Comparison of ENCODE assay signal across 9 mouse cellular contexts in the genomic region with DNA sequence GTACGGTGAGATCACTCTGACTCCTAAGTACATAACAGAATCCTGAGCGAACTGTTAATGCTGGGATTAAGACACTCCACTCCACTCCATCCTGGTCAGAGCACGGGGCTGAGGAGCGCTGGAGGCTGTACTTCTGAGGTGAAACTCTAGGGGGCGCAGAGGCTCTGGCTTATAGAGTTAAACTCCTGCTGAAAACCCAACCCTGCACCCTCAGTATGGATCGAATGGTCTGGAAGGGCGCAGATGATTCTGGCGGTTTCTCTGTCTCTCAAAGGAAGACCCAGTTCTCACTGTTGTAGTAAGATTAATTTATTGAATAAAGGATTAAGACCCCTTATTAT. TPM values are rescaled to one million over a fixed set of nuclear protein-coding genes. Genes with fewer than 3 reads are reported as not detected.
A peak's percentile ranks its signal among the peaks of the same experiment; 100 is the strongest.
DNase-seq lines count a peak whose midpoint lies in the region; ATAC-seq lines count a peak whose summit lies in the region.
"Had no signal": no experiment of that assay in that cellular context is flagged by ENCODE, and none has a peak within 500 bp of the region (broad histone marks: within the 10 kb centered on the region; RNA-seq: fewer than 3 reads in every experiment).

No protein-coding gene starts in this region.

- peak; percentile 33 for DNase-seq in cerebellum, adult 11 months
- DNase-seq in MEL-GATA-1-ER (ENCODE audit: extremely low read depth, low read depth): peak; percentile 44
- DNase-seq in cerebellum, postnatal 10 days: peak; percentile 80 to 87
- DNase-seq in gastrocnemius, postnatal 36 days: peak; percentile 31 to 32
- peak; percentile 55 to 78 for DNase-seq in spleen, postnatal 10 days (ENCODE audit: low spot score in 2 of 2)

- no peak overlapping the region for H3K9ac ChIP-seq in kidney, embryonic 16.5 days (replicated peaks; ENCODE audit: low read length)
- H3K9ac ChIP-seq in lung, embryonic 15.5 days: no peak overlapping the region

- no peak overlapping the region for H3K27ac ChIP-seq in kidney, embryonic 16.5 days (ENCODE audit: low read length)
- H3K27ac ChIP-seq in lung, embryonic 15.5 days: no peak overlapping the region

- intact Hi-C loops in gastrocnemius, postnatal 36 days (cut with DNase I): loop anchor here (2.0 kb wide), 1 partner anchor 72 kb away; no protein-coding TSS in a partner anchor

- H3K27me3 ChIP-seq in kidney, embryonic 16.5 days (ENCODE audit: insufficient read depth, low read length): peaks cover 26% of the 10 kb centered on the region
- peaks cover 31% of the 10 kb centered on the region for H3K27me3 ChIP-seq in lung, embryonic 15.5 days

- no peak overlapping the region for H3K4me2 ChIP-seq in kidney, embryonic 16.5 days (replicated peaks; ENCODE audit: low read depth, low read length)
- H3K4me2 ChIP-seq in lung, embryonic 15.5 days: no peak overlapping the region

- H3K36me3 ChIP-seq in kidney, embryonic 16.5 days (ENCODE audit: insufficient read depth, low read length): no peaks in the 10 kb centered on the region
- no peaks in the 10 kb centered on the region for H3K36me3 ChIP-seq in lung, embryonic 15.5 days

- no peak overlapping the region for H3K4me3 ChIP-seq in kidney, embryonic 16.5 days (ENCODE audit: low read length)
- H3K4me3 ChIP-seq in lung, embryonic 15.5 days: no peak overlapping the region

- no peaks in the 10 kb centered on the region for H3K4me1 ChIP-seq in kidney, embryonic 16.5 days (ENCODE audit: insufficient read depth, low read length)
- H3K4me1 ChIP-seq in lung, embryonic 15.5 days: 0 out of 2 replicates have a peak, but pooled peaks cover 4% of the 10 kb centered on the region

- no peaks in the 10 kb centered on the region for H3K9me3 ChIP-seq in kidney, embryonic 16.5 days (ENCODE audit: low read length)
- no peaks in the 10 kb centered on the region for H3K9me3 ChIP-seq in lung, embryonic 15.5 days

- no peak for ATAC-seq in cerebellum, adult (ENCODE audit: insufficient number of reproducible peaks, low FRiP score, low TSS enrichment)
- peak; percentile 74 for ATAC-seq in kidney, embryonic 16.5 days (ENCODE audit: low FRiP score, low TSS enrichment)
- peak; percentile 28; the same call in 1 of the 2 replicates for ATAC-seq in lung, embryonic 15.5 days (ENCODE audit: borderline replicate concordance, extremely low read depth, low FRiP score, low TSS enrichment)

- 25% methylated on average over 8 of the region's 8 CpGs for WGBS in kidney, embryonic 16.5 days
- WGBS in lung, embryonic 15.5 days: 18% methylated on average over 8 of the region's 8 CpGs

RNA-seq across cellular contexts. Expression of a gene that starts 8.1 kb away (rescaled TPM):
- total RNA-seq in gastrocnemius, postnatal 36 days (2021): not detected
- 2.2 and 2.7 TPM in 2 replicates for polyA plus RNA-seq in kidney, embryonic 16.5 days (2015; fragmentation: Nextera tagmentation; extraction: Ambion mirVana)
- polyA plus RNA-seq in lung, embryonic 15.5 days (2015; fragmentation: Nextera tagmentation; extraction: Ambion mirVana): 1.7 and 2.0 TPM in 2 replicates

RNA-seq across cellular contexts. Expression of a gene that starts 23.3 kb away (rescaled TPM):
- total RNA-seq in gastrocnemius, postnatal 36 days (2021): under 1 TPM; 0.31 to 0.35 TPM
- polyA plus RNA-seq in kidney, embryonic 16.5 days (2015; fragmentation: Nextera tagmentation; extraction: Ambion mirVana): 3.9 and 4.7 TPM in 2 replicates
- 0.47 and 0.87 TPM in 2 replicates for polyA plus RNA-seq in lung, embryonic 15.5 days (2015; fragmentation: Nextera tagmentation; extraction: Ambion mirVana)

RNA-seq across cellular contexts. Expression of a gene that starts 27.9 kb away (rescaled TPM):
- under 1 TPM; 0.13 to 0.35 TPM for total RNA-seq in gastrocnemius, postnatal 36 days (2021)
- 1.5 and 2.5 TPM in 2 replicates for polyA plus RNA-seq in kidney, embryonic 16.5 days (2015; fragmentation: Nextera tagmentation; extraction: Ambion mirVana)
- polyA plus RNA-seq in lung, embryonic 15.5 days (2015; fragmentation: Nextera tagmentation; extraction: Ambion mirVana): 2.0 and 2.4 TPM in 2 replicates

RNA-seq across cellular contexts. Expression of a gene that starts 28.6 kb away (rescaled TPM):
- total RNA-seq in gastrocnemius, postnatal 36 days (2021): not detected
- 0.28 TPM in 1 of 2 replicates, not detected in the other for polyA plus RNA-seq in kidney, embryonic 16.5 days (2015; fragmentation: Nextera tagmentation; extraction: Ambion mirVana)
- 0.14 and 0.45 TPM in 2 replicates for polyA plus RNA-seq in lung, embryonic 15.5 days (2015; fragmentation: Nextera tagmentation; extraction: Ambion mirVana)
- total RNA-seq: left cerebral cortex, postnatal 36 days had no signal

RNA-seq across cellular contexts. Expression of a gene that starts 39.8 kb away (rescaled TPM):
- total RNA-seq in gastrocnemius, postnatal 36 days (2021): 10 to 100 TPM; 31.9 to 33.7 TPM
- 80.0 and 83.3 TPM in 2 replicates for polyA plus RNA-seq in kidney, embryonic 16.5 days (2015; fragmentation: Nextera tagmentation; extraction: Ambion mirVana)
- 78.2 and 79.2 TPM in 2 replicates for polyA plus RNA-seq in lung, embryonic 15.5 days (2015; fragmentation: Nextera tagmentation; extraction: Ambion mirVana)

Comparison
In these comparisons a context has a peak if more than half of its experiments do, and no peak if none do; other contexts are left out.
1. DNase-seq: peak in every context shown above with its lines; median percentile 84 in cerebellum, postnatal 10 days; 66 in spleen, postnatal 10 days; 44 in MEL-GATA-1-ER; 33 in cerebellum, adult 11 months; 32 in gastrocnemius, postnatal 36 days.